Mouse (Mus musculus): ENCODE results near the gene Caskin1. TPM values are rescaled to one million over a fixed set of nuclear protein-coding genes. Genes with fewer than 3 reads are reported as not detected.

The Caskin1 gene
- polyA plus RNA-seq, 1 experiment from 2014 or later = 0.56 TPM

DNA sequence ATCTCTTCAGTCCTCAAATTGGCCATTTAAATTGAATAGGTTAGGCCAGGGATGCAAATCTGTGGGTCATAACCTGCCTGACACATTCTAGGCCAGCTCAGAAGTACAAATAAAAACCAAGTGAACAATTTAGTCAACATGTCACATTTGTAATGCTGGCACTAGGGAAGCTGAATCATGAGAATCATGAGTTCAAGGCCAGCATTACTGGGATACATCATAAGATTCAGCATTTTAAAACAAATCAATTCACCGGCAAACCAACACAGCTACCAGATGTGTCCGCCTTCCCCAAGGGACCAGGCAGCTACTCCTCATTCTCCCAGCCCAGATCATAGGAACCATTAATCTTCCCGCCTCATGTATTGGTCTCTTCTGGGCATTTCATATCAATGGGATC, 4.9 kb upstream of the Caskin1 start:
- Histone ChIP-seq H3K4me3 (ENCODE audit: low read depth, low read length) (no peak overlapping the region), H3K4me2 (no peak overlapping the region), H3K4me1 (replicated peaks; ENCODE audit: control insufficient read depth, insufficient read depth, low read length) (peaks cover 9% of the 10 kb centered on the region), H3K27ac (ENCODE audit: low read depth, low read length) (no peak overlapping the region), H3K9me3 (ENCODE audit: control insufficient read depth, low read length) (no peaks in the 10 kb centered on the region), H3K9ac (ENCODE audit: low read depth, low read length) (no peak overlapping the region), H3K36me3 (ENCODE audit: control insufficient read depth, insufficient read depth, low read length) (no peaks in the 10 kb centered on the region), H3K27me3 (replicated peaks; ENCODE audit: control insufficient read depth, insufficient read depth, low read length) (peaks cover 20% of the 10 kb centered on the region)
- WGBS = 86% methylated on average over 3 of the region's 3 CpGs
- DNase-seq (ENCODE audit: low spot score) (no peak), ATAC-seq (replicated peaks; ENCODE audit: low FRiP score) (no peak)

GRCm38 (mm10) chr17:24485090-24485860, 3.1 kb upstream of the Caskin1 start:
- Histone ChIP-seq H3K27ac (ENCODE audit: low read depth, low read length) (no peak overlapping the region), H3K9ac (ENCODE audit: low read depth, low read length) (no peak overlapping the region), H3K27me3 (replicated peaks; ENCODE audit: control insufficient read depth, insufficient read depth, low read length) (peaks cover 38% of the 10 kb centered on the region), H3K4me3 (ENCODE audit: low read depth, low read length) (no peak overlapping the region), H3K36me3 (ENCODE audit: control insufficient read depth, insufficient read depth, low read length) (no peaks in the 10 kb centered on the region), H3K4me1 (replicated peaks; ENCODE audit: control insufficient read depth, insufficient read depth, low read length) (peaks cover 16% of the 10 kb centered on the region), H3K9me3 (ENCODE audit: control insufficient read depth, low read length) (no peaks in the 10 kb centered on the region), H3K4me2 (no peak overlapping the region)
- DNase-seq (ENCODE audit: low spot score) (no peak), ATAC-seq (replicated peaks; ENCODE audit: low FRiP score) (no peak)
- WGBS = 44% methylated on average over 11 of the region's 11 CpGs

GRCm38 (mm10) chr17:24488662-24489264, 362 bp downstream of the Caskin1 start:
- Histone ChIP-seq H3K36me3 (ENCODE audit: control insufficient read depth, insufficient read depth, low read length) (no peaks in the 10 kb centered on the region), H3K4me2 (peak overlapping the region; percentile 92), H3K27ac (ENCODE audit: low read depth, low read length) (no peak overlapping the region), H3K4me1 (replicated peaks; ENCODE audit: control insufficient read depth, insufficient read depth, low read length) (peaks cover 14% of the 10 kb centered on the region; the same call in 1 of the 2 replicates), H3K27me3 (replicated peaks; ENCODE audit: control insufficient read depth, insufficient read depth, low read length) (peaks cover 41% of the 10 kb centered on the region), H3K4me3 (ENCODE audit: low read depth, low read length) (peak overlapping the region; percentile 64), H3K9ac (ENCODE audit: low read depth, low read length) (peak overlapping the region; percentile 56), H3K9me3 (ENCODE audit: control insufficient read depth, low read length) (no peaks in the 10 kb centered on the region)
- no peak for DNase-seq (ENCODE audit: low spot score)
- peak; percentile 26; the same call in 1 of the 2 replicates for ATAC-seq (replicated peaks; ENCODE audit: low FRiP score)
- under 1% methylated on average over 76 of the region's 81 CpGs for WGBS

GRCm38 (mm10) chr17:24489265-24490030, 1.0 kb downstream of the Caskin1 start:
- H3K9me3 ChIP-seq (ENCODE audit: control insufficient read depth, low read length) = no peaks in the 10 kb centered on the region
- H3K4me1 ChIP-seq (replicated peaks; ENCODE audit: control insufficient read depth, insufficient read depth, low read length) = peaks cover 14% of the 10 kb centered on the region; the same call in 1 of the 2 replicates
- peak overlapping the region; percentile 56; the same call in 1 of the 2 replicates for H3K9ac ChIP-seq (ENCODE audit: low read depth, low read length)
- no peak overlapping the region for H3K27ac ChIP-seq (ENCODE audit: low read depth, low read length)
- DNase-seq (ENCODE audit: low spot score) (no peak), ATAC-seq (replicated peaks; ENCODE audit: low FRiP score) (peak; percentile 29; the same call in 1 of the 2 replicates)
- H3K27me3 ChIP-seq (replicated peaks; ENCODE audit: control insufficient read depth, insufficient read depth, low read length) = peaks cover 41% of the 10 kb centered on the region
- peak overlapping the region; percentile 64 for H3K4me3 ChIP-seq (ENCODE audit: low read depth, low read length)
- H3K36me3 ChIP-seq (ENCODE audit: control insufficient read depth, insufficient read depth, low read length) = no peaks in the 10 kb centered on the region
- WGBS = 25% methylated on average over 19 of the region's 19 CpGs
- peak overlapping the region; percentile 92 for H3K4me2 ChIP-seq

DNA sequence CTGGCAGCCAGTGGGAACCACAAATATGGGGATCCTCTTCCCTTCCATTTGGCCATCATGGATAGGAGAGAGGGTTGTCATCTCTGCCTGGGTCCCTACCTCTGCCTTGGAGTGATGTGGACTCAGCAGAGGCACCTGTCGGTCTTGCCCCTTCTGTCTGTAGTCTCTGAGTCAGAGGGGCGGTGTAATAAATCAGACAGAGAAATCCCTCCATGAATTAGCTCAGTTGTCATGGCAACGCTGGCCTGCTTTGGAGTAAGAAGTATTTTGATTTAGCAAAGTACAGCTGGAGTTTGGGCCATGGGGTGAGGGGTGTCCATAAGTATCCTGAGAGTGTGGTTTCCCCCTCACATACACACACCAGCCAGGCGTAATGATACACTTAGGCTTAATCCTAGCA, 2.0 kb downstream of the Caskin1 start:
- Histone ChIP-seq H3K27ac (ENCODE audit: low read depth, low read length) (no peak overlapping the region), H3K4me2 (no peak overlapping the region), H3K9me3 (ENCODE audit: control insufficient read depth, low read length) (no peaks in the 10 kb centered on the region), H3K36me3 (ENCODE audit: control insufficient read depth, insufficient read depth, low read length) (no peaks in the 10 kb centered on the region), H3K27me3 (replicated peaks; ENCODE audit: control insufficient read depth, insufficient read depth, low read length) (peaks cover 41% of the 10 kb centered on the region), H3K4me1 (replicated peaks; ENCODE audit: control insufficient read depth, insufficient read depth, low read length) (peaks cover 12% of the 10 kb centered on the region; the same call in 1 of the 2 replicates), H3K9ac (ENCODE audit: low read depth, low read length) (no peak overlapping the region), H3K4me3 (ENCODE audit: low read depth, low read length) (no peak overlapping the region)
- 76% methylated on average over 4 of the region's 4 CpGs for WGBS
- DNase-seq (ENCODE audit: low spot score) (no peak), ATAC-seq (replicated peaks; ENCODE audit: low FRiP score) (no peak)

- no peak overlapping the region for H3K4me3 ChIP-seq (ENCODE audit: low read depth, low read length)
- no peaks in the 10 kb centered on the region for H3K36me3 ChIP-seq (ENCODE audit: control insufficient read depth, insufficient read depth, low read length)
- H3K4me2 ChIP-seq = no peak overlapping the region
- H3K4me1 ChIP-seq (replicated peaks; ENCODE audit: control insufficient read depth, insufficient read depth, low read length) = no peaks in the 10 kb centered on the region
- ATAC-seq (replicated peaks; ENCODE audit: low FRiP score) (no peak), DNase-seq (ENCODE audit: low spot score) (no peak)
- H3K27me3 ChIP-seq (replicated peaks; ENCODE audit: control insufficient read depth, insufficient read depth, low read length) = peaks cover 8% of the 10 kb centered on the region
- no peaks in the 10 kb centered on the region for H3K9me3 ChIP-seq (ENCODE audit: control insufficient read depth, low read length)
- H3K9ac ChIP-seq (ENCODE audit: low read depth, low read length) = no peak overlapping the region
- no peak overlapping the region for H3K27ac ChIP-seq (ENCODE audit: low read depth, low read length)
- WGBS = 45% methylated on average over 2 of the region's 2 CpGs
Measured at GRCm38 (mm10) chr17:24494627-24495335, 6.4 kb downstream of the Caskin1 start.

DNA sequence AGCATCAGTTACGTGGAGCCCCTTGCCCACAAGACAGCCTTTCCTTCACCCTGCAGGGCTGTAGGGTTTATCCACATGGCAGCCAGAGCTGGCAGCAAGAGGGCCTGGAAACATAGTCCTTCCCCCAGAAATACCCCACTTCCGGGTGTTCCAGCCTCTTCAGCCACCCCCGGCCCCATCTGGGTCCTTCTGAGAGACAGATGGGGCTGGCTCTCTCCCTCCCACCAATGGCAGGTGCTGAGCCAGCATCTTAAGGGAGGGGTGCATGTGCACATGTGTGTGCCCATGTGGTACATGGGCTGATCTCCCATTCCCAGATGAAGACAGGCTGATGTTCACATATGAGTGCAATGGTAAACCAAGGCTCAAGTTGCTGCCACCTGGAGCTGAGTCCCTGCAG, 7.0 kb downstream of the Caskin1 start:
- 75% methylated on average over 3 of the region's 3 CpGs for WGBS
- DNase-seq (ENCODE audit: low spot score) (no peak), ATAC-seq (replicated peaks; ENCODE audit: low FRiP score) (no peak)
- no peak overlapping the region for H3K9ac ChIP-seq (ENCODE audit: low read depth, low read length)
- H3K9me3 ChIP-seq (ENCODE audit: control insufficient read depth, low read length) = no peaks in the 10 kb centered on the region
- H3K4me2 ChIP-seq = no peak overlapping the region
- H3K4me1 ChIP-seq (replicated peaks; ENCODE audit: control insufficient read depth, insufficient read depth, low read length) = no peaks in the 10 kb centered on the region
- H3K27me3 ChIP-seq (replicated peaks; ENCODE audit: control insufficient read depth, insufficient read depth, low read length) = peaks cover 1% of the 10 kb centered on the region
- H3K4me3 ChIP-seq (ENCODE audit: low read depth, low read length) = no peak overlapping the region
- H3K36me3 ChIP-seq (ENCODE audit: control insufficient read depth, insufficient read depth, low read length) = no peaks in the 10 kb centered on the region
- no peak overlapping the region for H3K27ac ChIP-seq (ENCODE audit: low read depth, low read length)

GRCm38 (mm10) chr17:24496026-24496425, 7.6 kb downstream of the Caskin1 start:
- Histone ChIP-seq H3K4me2 (no peak overlapping the region), H3K9ac (ENCODE audit: low read depth, low read length) (no peak overlapping the region), H3K27ac (ENCODE audit: low read depth, low read length) (no peak overlapping the region), H3K4me1 (replicated peaks; ENCODE audit: control insufficient read depth, insufficient read depth, low read length) (no peaks in the 10 kb centered on the region), H3K36me3 (ENCODE audit: control insufficient read depth, insufficient read depth, low read length) (no peaks in the 10 kb centered on the region), H3K4me3 (ENCODE audit: low read depth, low read length) (no peak overlapping the region), H3K9me3 (ENCODE audit: control insufficient read depth, low read length) (no peaks in the 10 kb centered on the region), H3K27me3 (replicated peaks; ENCODE audit: control insufficient read depth, insufficient read depth, low read length) (no peaks in the 10 kb centered on the region)
- DNase-seq (ENCODE audit: low spot score) (no peak), ATAC-seq (replicated peaks; ENCODE audit: low FRiP score) (no peak)
- WGBS = 65% methylated on average over 1 of the region's 1 CpGs
